Mouse (Mus musculus) olfactory bulb, adult 2 months (tissue): Measurements from ENCODE around the gene Anp32e.

Experiments
- CTCF ChIP-seq: fragments of 200-500 bp; IDR thresholded peaks from 2 replicates; pipeline ENCODE4 v1.5.1; 2012; ENCODE audit warnings: low read depth, mild to moderate bottlenecking, low read length, moderate library complexity; ENCODE audit not compliant: insufficient read depth
- POLR2A ChIP-seq: fragments of 200-500 bp; IDR thresholded peaks from 2 replicates; pipeline ENCODE4 v1.6.1; 2012; ENCODE audit warnings: mild to moderate bottlenecking, low read depth, low read length, moderate library complexity; ENCODE audit not compliant: insufficient read depth

DNA sequence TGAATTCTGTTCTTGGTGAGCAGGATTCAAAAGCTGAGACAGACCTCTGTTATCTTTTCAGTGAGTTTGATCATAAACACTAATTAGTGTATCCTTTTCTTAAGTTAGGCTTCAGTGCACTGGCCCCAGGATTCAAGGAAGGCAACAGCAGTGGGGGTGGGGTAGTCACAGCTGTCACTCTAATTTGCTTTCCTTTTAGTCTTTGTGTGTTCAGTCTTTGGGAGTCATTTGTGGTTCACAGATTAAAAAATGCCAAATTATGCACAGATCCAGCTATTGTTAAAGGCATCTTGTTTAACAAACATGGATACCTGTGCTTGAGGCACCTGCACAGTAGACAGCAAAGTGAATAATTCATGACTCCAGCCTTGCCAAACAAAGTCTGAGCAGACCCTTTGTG, 24.0 kb downstream of the Anp32e start:
- TF ChIP-seq CTCF, result no peak
- TF ChIP-seq POLR2A, result no peak
